Mouse (Mus musculus) neural tube, embryonic 10.5 days (tissue): Measurements from ENCODE around the gene Cenpl.

Experiments
- DNase-seq: peaks from one replicate; pipeline ENCODE4 v3.0.0-alpha.2; 2017; ENCODE audit warnings: low spot score; ENCODE audit errors: extremely low spot score

Gene Cenpl

DNA sequence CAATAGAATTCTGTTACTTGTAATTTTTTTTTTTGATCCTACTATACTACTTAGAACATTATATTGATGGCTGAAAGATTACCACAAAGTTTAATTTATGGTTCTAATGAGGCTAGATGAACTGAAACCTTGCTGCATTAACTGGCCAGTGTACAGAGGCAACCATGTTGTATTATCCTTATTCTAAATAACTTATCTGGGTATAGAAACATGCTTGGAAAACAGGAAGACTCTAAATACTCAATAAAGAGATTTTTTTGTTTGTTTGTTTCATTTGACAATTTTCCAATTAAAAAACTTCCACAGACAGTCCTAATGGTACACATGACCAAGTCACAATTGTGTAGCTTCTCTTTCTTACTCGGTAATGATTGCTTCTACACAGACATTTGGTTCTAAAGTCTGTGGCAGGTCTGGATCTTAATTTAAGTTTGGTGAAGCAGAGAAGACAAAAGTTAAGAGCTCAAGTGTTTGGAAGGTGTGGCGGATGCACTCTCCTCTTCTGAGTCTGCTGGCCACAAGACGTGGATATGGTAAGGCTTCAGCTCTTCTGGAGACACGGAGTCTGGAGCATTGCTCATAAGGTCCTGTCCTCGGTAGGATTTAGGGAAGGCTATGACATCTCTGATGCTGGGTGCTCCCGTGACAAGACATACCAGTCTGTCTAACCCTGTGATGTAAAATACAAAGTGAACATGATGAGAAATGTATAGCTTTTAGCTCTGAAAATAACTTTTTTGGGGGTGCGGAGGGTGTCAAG lies 29.1 kb upstream of the Cenpl start:
- no peak for DNase-seq

DNA sequence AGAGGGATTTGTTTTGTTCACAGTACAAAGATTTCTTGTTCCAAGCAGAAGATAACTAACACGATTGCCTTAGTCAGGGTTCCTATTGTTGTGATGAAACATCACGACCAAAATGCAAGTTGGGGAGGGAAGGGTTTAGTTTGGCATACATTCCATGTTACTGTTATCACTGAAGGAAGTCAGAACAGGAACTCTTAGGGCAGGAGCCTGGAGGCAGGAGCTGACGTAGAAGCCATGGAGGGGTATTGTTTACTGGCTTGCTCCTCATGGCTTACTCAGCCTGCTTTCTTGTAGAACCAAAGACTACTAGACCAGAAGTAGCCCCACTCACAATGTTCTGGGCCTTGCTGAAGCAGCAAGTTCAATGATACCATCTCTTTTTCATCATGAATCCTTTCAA lies 23.5 kb upstream of the Cenpl start:
- no peak for DNase-seq

DNA sequence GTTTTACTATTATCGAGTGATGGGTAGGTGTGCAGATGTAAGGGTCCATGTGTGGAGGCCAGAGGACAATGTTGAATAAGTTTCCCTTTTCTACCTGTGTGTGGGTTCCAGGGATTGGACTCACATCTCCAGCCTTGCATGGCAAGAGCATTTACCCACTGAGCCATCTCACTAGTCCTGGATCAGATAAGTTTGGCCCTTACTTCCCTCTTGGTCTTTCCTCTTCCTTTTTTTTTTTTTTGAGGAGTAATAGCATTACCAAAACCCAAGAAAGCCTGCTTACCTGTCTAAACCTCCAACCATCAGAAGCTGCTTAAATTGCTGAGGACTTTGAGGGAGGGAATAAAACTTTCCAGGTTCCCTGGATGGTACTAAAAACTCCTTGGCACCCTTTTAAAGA lies 13.3 kb upstream of the Cenpl start:
- no peak for DNase-seq

DNA sequence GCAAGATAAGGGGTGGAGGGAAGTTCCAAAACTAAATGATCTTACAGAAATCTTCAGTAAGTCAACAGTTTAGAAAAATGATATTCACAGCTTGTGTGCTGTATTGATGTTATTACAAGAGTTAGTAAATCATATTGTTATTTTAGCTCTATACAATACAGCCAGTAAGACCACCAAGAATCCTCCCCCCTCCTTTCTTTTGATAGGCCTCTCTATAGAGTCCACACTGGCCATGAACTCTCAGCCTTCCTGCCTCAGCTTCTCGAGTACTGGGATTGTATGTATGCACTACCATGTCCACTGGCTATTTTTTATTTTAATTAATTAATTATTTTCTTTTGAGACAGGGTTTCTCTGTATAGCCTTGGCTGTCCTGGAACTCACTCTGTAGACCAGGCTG lies 7.2 kb upstream of the Cenpl start:
- no peak for DNase-seq

DNA sequence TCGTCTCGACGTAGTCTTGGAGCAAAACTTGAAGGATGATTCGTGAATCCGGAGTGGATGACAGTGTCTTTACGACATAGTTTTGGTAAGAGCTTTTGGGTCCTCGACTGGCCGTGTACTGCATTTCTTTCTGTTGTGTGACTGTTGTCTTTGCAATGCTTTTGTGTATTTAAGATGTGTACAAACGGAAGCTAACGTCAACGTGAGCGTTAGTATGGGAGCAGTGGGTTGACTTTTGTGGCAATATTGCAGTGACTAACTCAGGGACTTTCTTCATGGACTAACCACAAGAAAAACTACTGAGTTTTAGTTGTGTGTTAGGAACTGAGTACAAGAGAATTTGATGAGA lies 733 bp downstream of the Cenpl start:
- DNase-seq = no peak

DNA sequence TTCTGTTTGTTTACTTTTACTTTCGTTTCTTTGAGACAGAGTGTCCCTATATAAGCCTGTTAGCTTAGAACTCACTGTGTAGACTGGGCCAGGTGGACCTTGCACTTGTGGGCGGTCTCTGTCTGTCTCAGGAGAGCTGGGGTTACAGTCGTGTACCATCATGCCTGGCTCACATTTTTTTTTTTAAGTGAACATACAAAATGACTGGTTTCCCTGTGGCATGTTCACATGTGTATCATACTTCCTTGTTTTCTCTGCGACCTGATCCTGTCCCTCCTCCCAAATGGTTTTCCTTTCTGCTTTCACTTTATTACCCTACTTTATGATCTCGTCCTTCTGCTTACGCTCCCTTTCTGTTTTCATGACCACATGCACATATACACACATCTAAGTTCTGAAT lies 5.7 kb downstream of the Cenpl start:
- DNase-seq = no peak

DNA sequence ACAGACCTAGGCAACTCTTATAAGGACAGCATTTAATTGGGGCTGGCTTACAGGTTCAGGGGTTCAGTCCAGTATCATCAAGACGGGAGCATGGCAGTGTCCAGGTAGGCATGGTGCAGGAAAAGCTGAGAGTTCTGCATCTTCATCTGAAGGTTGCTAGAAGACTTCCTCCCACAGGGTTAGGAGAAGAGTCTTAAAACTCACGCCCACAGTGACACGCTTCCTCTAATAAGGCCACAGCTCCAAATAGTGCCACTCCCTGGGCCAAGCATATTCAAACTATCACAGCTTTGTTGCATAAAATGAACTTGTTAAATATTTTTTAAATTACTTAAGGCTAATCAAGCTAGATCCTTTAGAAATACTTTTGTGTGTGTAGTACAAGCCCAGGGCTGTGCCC lies 6.7 kb downstream of the Cenpl start:
- DNase-seq = no peak

DNA sequence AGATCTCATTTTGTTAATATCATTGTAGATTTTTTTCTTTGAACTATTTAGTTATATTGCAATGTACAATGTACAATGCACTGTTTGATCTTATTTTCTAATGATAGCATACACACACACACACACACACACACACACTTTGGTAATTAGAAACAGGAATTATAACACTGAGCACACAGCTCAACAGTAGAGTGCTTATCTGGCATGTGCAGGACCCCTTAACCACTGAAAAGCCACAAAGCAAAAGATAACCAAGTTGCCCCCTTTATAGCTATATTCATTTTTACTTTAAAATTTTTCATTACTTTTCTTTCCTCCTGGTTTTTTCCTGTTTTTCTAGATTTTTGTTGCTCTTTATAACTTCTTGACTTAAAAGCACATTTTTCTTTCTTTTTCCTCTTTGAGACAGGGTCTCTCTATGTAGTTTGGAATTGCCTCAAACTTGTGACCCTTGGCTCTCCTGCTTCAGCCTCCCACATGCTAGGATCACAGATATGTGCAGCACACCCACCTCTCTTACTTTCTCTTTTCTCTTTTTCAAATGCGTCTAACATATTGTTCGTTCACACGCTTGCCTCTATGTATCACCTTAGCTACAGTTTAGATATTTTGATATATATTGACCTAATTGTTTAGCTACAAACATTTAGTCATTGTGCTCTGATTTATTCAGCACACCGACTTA lies 29.4 kb downstream of the Cenpl start:
- no peak for DNase-seq

DNA sequence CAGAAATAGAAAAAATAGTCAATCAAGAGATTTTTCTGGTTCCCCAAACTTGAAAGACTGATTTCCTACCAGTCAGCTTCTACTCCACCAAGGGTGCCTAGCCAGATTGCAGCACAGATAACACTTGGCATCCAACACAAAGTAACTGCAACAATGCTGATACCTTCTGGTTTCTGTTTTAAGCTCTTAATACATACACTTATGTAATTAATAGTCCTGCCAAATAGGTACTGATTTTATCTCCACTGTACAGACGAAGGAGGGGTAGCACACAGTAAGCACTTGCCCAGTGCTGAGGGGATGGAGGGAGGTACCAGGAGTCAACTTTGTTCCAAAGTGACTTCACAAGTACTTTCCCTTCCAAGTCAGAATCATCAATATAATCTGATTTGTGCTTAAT lies 33.3 kb downstream of the Cenpl start:
- DNase-seq = no peak

DNA sequence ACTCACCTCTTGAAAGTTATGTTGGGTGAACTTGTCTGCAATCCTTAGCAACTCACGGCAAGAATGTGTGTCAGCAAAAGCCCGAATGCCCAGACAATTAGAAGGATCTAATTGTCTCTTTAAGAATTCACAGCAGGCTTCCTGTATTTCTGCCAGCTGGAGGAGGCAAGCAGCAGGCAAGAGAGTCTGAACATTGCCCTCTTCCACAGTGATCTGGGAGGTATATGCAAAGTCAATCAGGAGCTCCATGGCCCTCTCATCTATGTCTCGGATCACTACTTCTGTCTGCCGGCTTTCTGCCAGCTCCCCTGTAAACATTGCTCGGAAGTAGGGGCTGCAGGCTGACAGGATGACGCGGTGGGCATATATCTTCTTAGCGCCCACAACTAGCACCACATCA lies 38.7 kb downstream of the Cenpl start:
- no peak for DNase-seq

DNA sequence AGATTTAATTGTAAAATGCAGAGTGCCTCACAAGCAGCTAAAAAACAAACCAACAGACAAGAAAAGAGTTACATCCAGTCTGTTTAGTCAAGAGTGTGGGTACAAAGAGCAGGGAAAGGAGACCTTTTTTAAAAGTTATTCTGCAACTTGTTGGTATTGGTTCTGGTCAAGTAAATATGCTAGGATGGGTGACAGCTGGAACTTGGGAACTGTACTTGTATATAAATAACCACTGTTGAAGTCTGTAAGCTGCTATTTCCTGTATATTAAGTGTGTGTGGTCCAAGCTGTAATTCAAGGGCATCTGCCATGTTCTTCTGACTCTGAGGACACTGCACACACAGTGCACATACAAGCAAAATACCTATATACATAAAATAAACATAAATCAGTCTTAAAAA lies 44.1 kb downstream of the Cenpl start:
- DNase-seq = no peak

DNA sequence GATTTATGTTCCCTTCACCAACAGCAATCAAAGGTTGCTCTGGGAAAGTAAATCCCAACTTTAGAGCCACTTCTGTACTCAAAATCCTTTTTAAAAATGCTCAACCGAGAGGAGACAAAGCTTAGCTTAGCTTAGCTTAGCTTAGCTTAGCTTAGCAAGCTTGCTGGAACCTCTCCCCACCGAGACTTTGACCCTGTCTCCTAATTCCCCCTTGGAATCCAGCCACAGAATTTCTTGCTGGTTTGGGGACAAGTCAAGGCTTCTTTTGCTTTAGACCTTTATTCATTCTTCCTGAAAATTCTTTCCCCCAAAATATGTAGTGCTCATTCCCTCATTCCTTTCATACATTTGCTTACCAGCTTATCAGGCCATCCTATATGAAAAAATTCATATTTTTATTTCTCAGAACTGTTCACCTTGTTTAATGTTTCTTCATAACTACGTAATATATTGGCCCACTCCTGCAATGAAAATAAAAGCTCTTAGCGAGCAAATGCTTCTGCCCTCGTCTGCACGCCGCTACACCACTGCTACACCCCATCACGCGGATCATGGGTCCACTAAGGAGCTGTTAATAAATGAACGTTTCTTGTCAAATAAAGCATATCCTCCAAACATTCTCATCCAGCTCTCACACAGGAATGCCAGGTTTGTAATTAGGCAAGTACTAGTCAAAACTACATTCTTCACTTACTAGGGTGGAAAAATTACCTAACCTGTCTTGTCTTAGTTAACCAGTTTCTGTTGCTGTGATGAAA lies 52.3 kb downstream of the Cenpl start:
- DNase-seq = no peak

DNA sequence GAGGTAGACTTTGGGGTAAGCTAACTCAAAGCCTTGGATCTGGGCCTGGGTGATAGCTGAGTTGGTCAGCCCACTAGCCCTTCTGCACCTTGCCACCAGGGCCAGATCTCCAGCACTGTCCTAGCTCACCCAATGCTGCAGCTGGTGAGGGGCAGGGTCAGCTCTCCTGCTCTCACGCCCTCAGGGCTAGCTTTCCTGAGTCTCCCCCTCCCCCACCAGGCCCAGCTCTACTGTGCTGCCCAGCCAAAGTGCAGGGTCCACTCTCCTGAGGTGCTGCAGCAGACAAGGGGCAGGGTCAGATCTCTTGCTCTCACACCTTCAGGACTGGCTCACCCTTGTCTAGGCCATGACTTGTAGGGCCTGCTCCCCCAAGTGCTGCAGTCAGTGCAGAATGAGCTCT lies 55.9 kb downstream of the Cenpl start:
- DNase-seq = no peak

DNA sequence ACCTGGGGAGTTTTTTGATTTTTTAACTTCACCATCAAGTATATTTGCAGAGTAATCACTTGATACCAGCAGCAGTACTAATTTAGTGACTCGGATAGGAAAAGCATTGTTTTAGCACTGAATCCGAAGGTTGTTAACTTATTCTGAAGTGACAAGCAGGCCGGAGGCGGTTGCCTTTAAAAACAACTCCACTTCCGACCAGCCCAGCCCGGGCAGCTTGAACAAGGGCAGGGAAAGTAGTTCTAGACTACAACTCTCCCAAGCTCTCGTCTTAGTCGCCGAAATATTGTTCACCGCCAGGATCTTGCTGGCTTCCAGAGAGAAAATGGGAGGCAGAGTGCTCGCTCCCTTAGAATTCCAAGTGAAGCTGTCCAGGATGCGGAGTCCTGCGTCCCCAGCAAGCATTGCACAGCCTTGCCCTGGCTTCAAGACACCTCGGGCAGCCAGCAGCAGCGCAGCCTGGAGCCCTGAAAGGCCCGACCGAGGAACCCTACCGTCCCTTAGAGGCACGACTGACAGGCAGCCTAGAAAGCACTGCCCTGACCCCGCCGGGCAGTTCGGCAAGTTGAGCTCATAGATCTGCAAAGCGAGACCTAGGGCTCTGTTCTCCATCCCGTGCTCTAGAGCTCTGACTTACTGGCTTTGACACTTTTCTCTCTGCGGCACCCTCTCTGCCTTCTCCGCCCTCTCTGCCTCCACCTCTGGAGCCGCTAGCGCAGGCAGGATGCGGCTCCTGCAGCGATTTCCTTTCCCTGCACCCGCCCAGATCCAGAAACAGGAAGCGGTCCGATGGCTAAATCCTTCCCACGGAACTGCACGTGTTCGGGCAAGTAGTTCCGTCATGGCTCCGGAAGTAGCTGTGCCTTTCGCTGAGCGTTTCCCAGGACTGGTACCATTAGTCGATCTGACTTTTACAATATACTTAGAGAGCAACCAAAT lies 60.5 kb downstream of the Cenpl start, which contains the start of gene Klhl20:
Gene Klhl20 (minus strand): TSS at position 786 of the 939 bp plus-strand sequence.
- peak; percentile 98 for DNase-seq
